Mouse (Mus musculus) liver, embryonic 14.5 days (tissue): Measurements from ENCODE around the gene Rassf8.

Source experiments
- CTCF ChIP-seq: IDR thresholded peaks from 2 replicates; pipeline ENCODE4 v1.5.1; 2016; ENCODE audit warnings: antibody characterized with exemption, low read depth, control low read depth
- EP300 ChIP-seq: IDR thresholded peaks from 2 replicates; pipeline ENCODE4 v1.6.1; 2016; ENCODE audit warnings: antibody characterized with exemption, low read depth

DNA sequence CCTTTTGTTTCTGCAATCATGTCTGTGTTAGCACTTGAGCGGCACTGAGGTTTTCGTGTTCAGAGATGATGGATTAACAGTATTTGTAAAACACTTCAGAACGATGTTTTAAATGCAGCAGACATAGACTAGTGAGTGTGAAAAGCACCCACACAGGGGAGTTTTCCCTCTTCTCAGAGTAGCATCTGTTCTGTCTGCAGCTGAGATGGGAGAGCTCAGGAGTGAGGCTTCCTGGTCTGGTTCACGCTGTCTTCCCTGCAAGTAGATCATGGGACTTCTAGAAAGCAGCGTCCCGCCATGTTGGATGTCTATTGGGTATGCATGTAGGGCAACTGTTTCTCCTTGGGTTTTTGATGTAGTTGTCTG, 10.1 kb downstream of the Rassf8 start:
- TF ChIP-seq EP300 (no peak), CTCF (no peak)
